Mouse (Mus musculus) hindbrain, embryonic 14.5 days (tissue): ENCODE data around the gene Sfxn4. TPM values are rescaled to one million over a fixed set of nuclear protein-coding genes. Genes with fewer than 3 reads are reported as not detected.

ENCODE experiments used
- ATAC-seq: fragments of 200-750 bp; cut with Nextera tagmentation; 2 replicates; pipeline ENCODE4 v1.8.0; 2017; ENCODE audit warnings: moderate number of reproducible peaks, mild to moderate bottlenecking, moderate TSS enrichment, moderate library complexity; ENCODE audit not compliant: low FRiP score
- DNase-seq: peaks from one replicate; pipeline ENCODE4 v3.0.0-alpha.2; 2015; ENCODE audit warnings: low spot score
- H3K27ac ChIP-seq: fragments of 300-500 bp; sonication (generic); 2 replicates; pipeline ENCODE4 v1.5.1; 2014; ENCODE audit warnings: mild to moderate bottlenecking, moderate library complexity
- H3K27me3 ChIP-seq: fragments of 300-500 bp; sonication (generic); 2 replicates; pipeline ENCODE4 v1.6.1; 2014; ENCODE audit warnings: mild to moderate bottlenecking, low read length, mixed read lengths; ENCODE audit not compliant: control insufficient read depth, insufficient read depth
- H3K36me3 ChIP-seq: fragments of 300-500 bp; sonication (generic); replicated peaks from 2 replicates; pipeline ENCODE4 v1.6.1; 2014; ENCODE audit not compliant: control insufficient read depth, insufficient read depth
- H3K4me1 ChIP-seq: fragments of 300-500 bp; sonication (generic); replicated peaks from 2 replicates; pipeline ENCODE4 v1.6.1; 2014; ENCODE audit warnings: antibody characterized with exemption, low read length, mixed read lengths; ENCODE audit not compliant: control insufficient read depth, insufficient read depth
- H3K4me2 ChIP-seq: fragments of 300-500 bp; sonication (generic); replicated peaks from 2 replicates; pipeline ENCODE4 v1.6.1; 2014; ENCODE audit warnings: mild to moderate bottlenecking, moderate library complexity
- H3K4me3 ChIP-seq: fragments of 300-500 bp; sonication (generic); replicated peaks from 2 replicates; pipeline ENCODE4 v1.5.1; 2014; ENCODE audit warnings: mild to moderate bottlenecking, low read length
- H3K9ac ChIP-seq: fragments of 300-500 bp; sonication (generic); 2 replicates; pipeline ENCODE4 v1.6.1; 2014
- H3K9me3 ChIP-seq: fragments of 300-500 bp; sonication (generic); 2 replicates; pipeline ENCODE4 v1.6.1; 2016; ENCODE audit warnings: low read length; ENCODE audit not compliant: control insufficient read depth
- WGBS: fragments of 180-500 bp; shearing (Covaris S2); extraction: QIAGEN DNeasy Blood & Tissue Kit; methylation state at CpG from one replicate; pipeline ENCODE4 v1.1.7; 2014; 5-methylcytosine and 5-hydroxymethylcytosine counted together
- polyA plus RNA-seq: library from polyadenylated mRNA; unstranded; fragments of >200 nt; fragmentation: Nextera tagmentation; extraction: Ambion mirVana; gene quantifications from 2 replicates; pipeline ENCODE4 v1.2.1, GENCODE M21; 2014

Sfxn4 gene
- polyA plus RNA-seq, result 11.6 and 11.9 TPM in 2 replicates

DNA sequence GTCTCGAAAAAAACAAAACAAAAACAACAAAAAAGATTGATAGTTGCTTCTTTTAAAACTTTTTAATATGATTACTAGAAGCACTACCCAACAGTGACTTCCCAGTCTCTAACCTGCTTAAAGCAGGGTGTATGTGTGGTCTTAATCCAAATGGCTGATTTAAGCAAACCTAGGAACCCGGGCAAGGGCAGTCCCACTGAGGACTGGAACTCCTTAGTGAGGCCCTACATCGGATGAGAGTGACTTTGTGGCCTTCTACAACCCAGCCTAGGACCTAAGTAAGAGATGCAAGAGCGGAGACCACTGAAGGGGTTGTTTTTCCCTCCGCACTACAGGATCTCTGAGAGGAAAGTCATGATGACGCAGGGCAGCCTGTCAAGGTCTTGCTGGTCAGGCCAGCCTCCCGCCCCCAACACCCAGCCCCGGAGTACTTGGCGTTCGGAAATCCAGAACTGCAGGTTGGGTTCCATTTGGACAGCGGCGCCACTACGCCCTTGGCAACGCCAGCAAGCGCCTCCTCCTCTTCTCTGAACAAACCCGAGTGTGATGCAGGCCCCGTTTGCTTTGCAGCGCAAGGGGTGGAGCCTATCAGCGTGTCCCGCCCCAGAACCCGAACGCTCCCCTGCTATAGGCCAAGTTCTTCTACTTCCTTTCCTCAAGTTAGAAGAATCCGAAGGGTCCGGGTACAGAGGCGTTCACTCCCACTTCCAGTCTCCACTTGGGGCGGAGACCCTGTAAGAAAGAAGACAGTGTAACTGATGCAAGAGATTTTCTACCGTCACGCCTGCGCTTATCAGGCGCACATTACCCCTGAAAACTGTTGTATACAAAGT lies at the start of gene Sfxn4:
TSS of gene Sfxn4 (minus strand) at position 612 of the 833 bp plus-strand sequence.
- 4% methylated on average over 30 of the region's 30 CpGs for WGBS
- Histone ChIP-seq H3K9me3 (no peaks in the 10 kb centered on the region), H3K4me1 (peaks cover 11% of the 10 kb centered on the region; the same call in 1 of the 2 replicates), H3K4me3 (peak within 1 kb of the TSS; percentile 45), H3K36me3 (peaks cover 34% of the 10 kb centered on the region), H3K4me2 (peak within 1 kb of the TSS; percentile 64), H3K27me3 (no peaks in the 10 kb centered on the region), H3K9ac (peak within 1 kb of the TSS; percentile 66), H3K27ac (peak within 1 kb of the TSS; percentile 69)
- DNase-seq (peak; percentile 87), ATAC-seq (peak; percentile 99)

- ATAC-seq (no peak), DNase-seq (no peak)
- Histone ChIP-seq H3K9ac (no peak overlapping the region), H3K4me3 (no peak overlapping the region), H3K27ac (no peak overlapping the region), H3K36me3 (no peaks in the 10 kb centered on the region), H3K27me3 (no peaks in the 10 kb centered on the region), H3K4me2 (no peak overlapping the region), H3K4me1 (no peaks in the 10 kb centered on the region), H3K9me3 (no peaks in the 10 kb centered on the region)
These were observed 49.0 kb upstream of the Sfxn4 start for GRCm38 (mm10) chr19:60910304-60910703.

DNA sequence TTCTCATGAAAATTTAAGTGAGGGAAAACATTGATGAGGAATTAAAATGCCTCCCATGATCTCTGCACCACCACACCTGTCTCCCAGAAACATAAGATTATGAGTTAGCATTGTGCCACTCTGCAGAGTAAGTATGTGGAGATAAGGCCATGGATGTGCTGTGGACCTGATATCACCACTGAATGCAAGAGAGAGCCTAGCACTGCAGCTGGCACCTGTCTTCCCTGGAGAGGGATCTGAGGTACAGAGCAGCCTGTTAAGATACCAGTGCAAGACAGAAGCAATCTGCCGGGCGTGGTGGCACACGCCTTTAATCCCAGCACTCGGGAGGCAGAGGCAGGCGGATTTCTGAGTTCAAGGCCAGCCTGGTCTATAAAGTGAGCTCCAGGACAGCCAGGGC lies 44.2 kb upstream of the Sfxn4 start:
- H3K36me3 ChIP-seq, result no peaks in the 10 kb centered on the region
- no peaks in the 10 kb centered on the region for H3K9me3 ChIP-seq
- no peak for DNase-seq
- H3K4me3 ChIP-seq, result no peak overlapping the region
- H3K27ac ChIP-seq, result no peak overlapping the region
- no peak for ATAC-seq
- WGBS, result over 99% methylated on average over 5 of the region's 5 CpGs
- no peaks in the 10 kb centered on the region for H3K27me3 ChIP-seq
- no peaks in the 10 kb centered on the region for H3K4me1 ChIP-seq
- no peak overlapping the region for H3K9ac ChIP-seq
- H3K4me2 ChIP-seq, result no peak overlapping the region

DNA sequence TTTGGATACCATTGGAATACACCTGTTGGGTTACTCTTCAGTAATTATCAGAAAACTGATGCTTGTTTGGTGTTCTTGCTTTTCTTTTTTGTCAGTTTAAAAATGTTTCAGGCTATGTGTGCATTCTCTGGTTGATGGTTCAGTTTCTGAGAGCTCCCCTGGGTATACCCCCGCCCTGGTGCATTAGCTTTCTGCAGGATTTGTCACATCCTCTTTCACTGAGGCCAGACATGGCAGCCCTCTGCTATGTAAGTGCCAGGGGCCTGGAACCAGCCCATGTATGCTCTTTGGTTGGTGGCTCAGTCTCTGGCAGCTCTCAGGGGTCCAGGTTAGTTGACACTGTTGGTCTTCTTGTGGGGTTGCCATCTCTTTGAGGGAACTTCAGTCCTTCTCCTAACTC lies 42.7 kb upstream of the Sfxn4 start:
- H3K36me3 ChIP-seq, result no peaks in the 10 kb centered on the region
- H3K27me3 ChIP-seq, result no peaks in the 10 kb centered on the region
- H3K4me1 ChIP-seq, result no peaks in the 10 kb centered on the region
- no peak overlapping the region for H3K27ac ChIP-seq
- H3K4me3 ChIP-seq, result no peak overlapping the region
- H3K9ac ChIP-seq, result no peak overlapping the region
- no peak overlapping the region for H3K4me2 ChIP-seq
- no peak for ATAC-seq
- no peaks in the 10 kb centered on the region for H3K9me3 ChIP-seq
- 100% methylated on average over 1 of the region's 1 CpGs for WGBS
- no peak for DNase-seq

DNA sequence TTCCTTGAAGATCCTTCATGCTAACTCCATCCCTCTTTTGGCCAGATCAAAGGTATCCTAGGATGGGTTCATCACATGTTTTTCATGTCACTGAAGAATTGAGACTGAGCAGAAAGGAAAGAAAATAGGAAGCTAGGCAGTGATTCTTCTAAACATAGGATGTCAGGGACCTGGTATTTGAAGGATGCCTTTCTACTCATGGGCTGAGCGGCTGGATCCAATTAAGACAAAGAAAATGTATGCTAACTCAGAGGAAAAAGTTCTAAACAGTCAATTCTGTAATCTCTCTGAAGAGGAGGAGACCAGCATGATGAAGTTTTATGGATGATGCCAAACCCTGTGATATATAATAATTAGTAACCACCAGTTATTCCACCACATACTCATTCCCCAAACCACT lies 41.9 kb upstream of the Sfxn4 start:
- H3K36me3 ChIP-seq, result no peaks in the 10 kb centered on the region
- no peak overlapping the region for H3K4me3 ChIP-seq
- H3K27ac ChIP-seq, result no peak overlapping the region
- H3K4me2 ChIP-seq, result no peak overlapping the region
- H3K4me1 ChIP-seq, result no peaks in the 10 kb centered on the region
- H3K9ac ChIP-seq, result no peak overlapping the region
- H3K9me3 ChIP-seq, result no peaks in the 10 kb centered on the region
- 85% methylated on average over 1 of the region's 1 CpGs for WGBS
- ATAC-seq, result no peak
- DNase-seq, result no peak
- no peaks in the 10 kb centered on the region for H3K27me3 ChIP-seq

- DNase-seq (no peak), ATAC-seq (no peak)
- H3K27ac ChIP-seq, result no peak overlapping the region
- WGBS, result 40% methylated on average over 3 of the region's 3 CpGs
- H3K4me3 ChIP-seq, result no peak overlapping the region
- H3K9ac ChIP-seq, result no peak overlapping the region
- no peak overlapping the region for H3K4me2 ChIP-seq
- H3K4me1 ChIP-seq, result peaks cover 11% of the 10 kb centered on the region
- no peaks in the 10 kb centered on the region for H3K9me3 ChIP-seq
- no peaks in the 10 kb centered on the region for H3K27me3 ChIP-seq
- H3K36me3 ChIP-seq, result no peaks in the 10 kb centered on the region
These were observed 34.1 kb upstream of the Sfxn4 start for GRCm38 (mm10) chr19:60895251-60895880.

GRCm38 (mm10) chr19:60891934-60892547 lies 30.8 kb upstream of the Sfxn4 start:
- Histone ChIP-seq H3K27ac (no peak overlapping the region), H3K36me3 (no peaks in the 10 kb centered on the region), H3K4me3 (peak overlapping the region; percentile 60), H3K9me3 (no peaks in the 10 kb centered on the region), H3K4me1 (peaks cover 14% of the 10 kb centered on the region), H3K4me2 (peak overlapping the region; percentile 55), H3K9ac (peak overlapping the region; percentile 65; the same call in 1 of the 2 replicates), H3K27me3 (no peaks in the 10 kb centered on the region)
- DNase-seq (peak; percentile 47), ATAC-seq (no peak)
- 32% methylated on average over 1 of the region's 1 CpGs for WGBS

GRCm38 (mm10) chr19:60891123-60891470 lies 29.8 kb upstream of the Sfxn4 start:
- Histone ChIP-seq H3K36me3 (no peaks in the 10 kb centered on the region), H3K27ac (no peak overlapping the region), H3K9me3 (no peaks in the 10 kb centered on the region), H3K4me1 (peaks cover 14% of the 10 kb centered on the region), H3K27me3 (no peaks in the 10 kb centered on the region), H3K4me2 (peak overlapping the region; percentile 55), H3K9ac (peak overlapping the region; percentile 65), H3K4me3 (peak overlapping the region; percentile 60)
- 7% methylated on average over 4 of the region's 5 CpGs for WGBS
- ATAC-seq, result no peak
- DNase-seq, result no peak

DNA sequence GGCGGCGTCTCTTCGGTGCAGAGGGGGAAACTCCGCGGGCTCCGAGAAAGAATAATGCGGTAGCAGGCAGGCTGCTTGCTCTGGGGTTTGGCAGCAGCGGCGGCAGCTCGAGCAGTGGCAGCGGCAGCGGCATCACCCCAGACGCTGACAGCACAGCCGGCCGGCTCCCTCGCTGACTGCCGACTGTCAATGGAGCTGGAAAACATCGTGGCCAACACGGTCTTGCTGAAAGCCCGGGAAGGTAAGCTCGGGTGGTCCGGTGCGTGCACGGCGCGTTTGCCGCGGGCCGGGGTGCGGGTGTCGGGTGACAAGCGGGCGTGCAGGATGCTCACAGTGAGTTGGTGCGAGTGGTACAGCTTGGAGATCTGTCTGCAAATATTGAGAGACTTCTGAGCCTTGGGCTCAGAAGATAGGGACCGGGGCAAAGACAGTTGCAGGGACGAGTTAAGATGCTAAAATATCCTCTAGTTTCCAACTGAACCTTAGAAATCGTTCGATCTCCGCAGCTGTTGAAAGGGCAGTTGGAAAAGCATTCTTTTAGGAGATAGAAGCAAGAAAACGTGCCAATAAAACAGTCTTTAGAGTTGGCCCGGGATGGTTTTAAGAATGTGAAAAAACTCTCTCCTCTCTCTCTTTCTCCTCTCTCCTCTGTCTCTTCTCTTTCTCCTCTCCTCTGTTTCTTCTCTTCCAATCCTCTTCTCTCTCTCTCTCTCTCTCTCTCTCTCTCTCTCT lies 29.3 kb upstream of the Sfxn4 start:
- Histone ChIP-seq H3K27ac (peak overlapping the region; percentile 86), H3K4me2 (peak overlapping the region; percentile 55), H3K4me3 (peak overlapping the region; percentile 60), H3K9me3 (no peaks in the 10 kb centered on the region), H3K9ac (peak overlapping the region; percentile 65), H3K36me3 (no peaks in the 10 kb centered on the region), H3K4me1 (peaks cover 14% of the 10 kb centered on the region), H3K27me3 (no peaks in the 10 kb centered on the region)
- under 1% methylated on average over 39 of the region's 41 CpGs for WGBS
- ATAC-seq (peak; percentile 71), DNase-seq (peak; percentile 45)
